In genomic region chr11:95231688-95232328, GRCm38 (mm10) we compare ENCODE assay signal across 8 mouse cellular contexts. TPM values are rescaled to one million over a fixed set of nuclear protein-coding genes. Genes with fewer than 3 reads are reported as not detected.
DNase-seq lines count a peak whose midpoint lies in the region; ATAC-seq and TF ChIP-seq lines count a peak whose summit lies in the region.

No protein-coding gene starts in this region.

- peaks cover 4% of the 10 kb centered on the region; the same call in 1 of the 2 replicates for H3K27me3 ChIP-seq in forebrain, postnatal 0 days (ENCODE audit: insufficient read depth, low read length)
- H3K27me3 ChIP-seq in hindbrain, embryonic 10.5 days (ENCODE audit: insufficient read depth, poor library complexity, severe bottlenecking), result peaks cover 53% of the 10 kb centered on the region

- peak overlapping the region; percentile 28 for H3K4me2 ChIP-seq in forebrain, postnatal 0 days (ENCODE audit: low read depth)

- H3K4me1 ChIP-seq in forebrain, postnatal 0 days (ENCODE audit: insufficient read depth), result no peaks in the 10 kb centered on the region
- H3K4me1 ChIP-seq in hindbrain, embryonic 10.5 days (replicated peaks), result peaks cover 41% of the 10 kb centered on the region

- peak; percentile 78 for ATAC-seq in forebrain, postnatal 0 days

- TF ChIP-seq CTCF in forebrain, postnatal 0 days (IDR thresholded peaks at IDR 0.05; ENCODE audit: low read depth), result peak; percentile 82

- no peaks in the 10 kb centered on the region for H3K9me3 ChIP-seq in forebrain, postnatal 0 days (ENCODE audit: low read length)
- no peaks in the 10 kb centered on the region for H3K9me3 ChIP-seq in hindbrain, embryonic 10.5 days

- DNase-seq in Muller cell, postnatal 12 days (ENCODE audit: inconsistent ontology term), result peak; percentile 62
- DNase-seq in cerebellum, adult 18-20 months, result peak; percentile 53 to 80
- DNase-seq in forebrain, postnatal 0 days, result peak; percentile 75
- DNase-seq in hindbrain, embryonic 10.5 days (ENCODE audit: low spot score), result peak; percentile 85
- DNase-seq in left cerebral cortex, adult 18-20 months (ENCODE audit: low spot score in 2 of 2), result peak; percentile 65 to 86
- peak; percentile 69 to 82 for DNase-seq in lung, postnatal 4 days
- DNase-seq in right cerebral cortex, adult 18-20 months, result peak; percentile 57
- peak; percentile 43 to 64 for DNase-seq in urinary bladder, adult 18-20 months (ENCODE audit: low spot score in 2 of 2)

- H3K9ac ChIP-seq in forebrain, postnatal 0 days, result no peak overlapping the region

- H3K4me3 ChIP-seq in forebrain, postnatal 0 days (ENCODE audit: low read depth, low read length), result no peak overlapping the region
- peak overlapping the region; percentile 30 for H3K4me3 ChIP-seq in hindbrain, embryonic 10.5 days

- H3K27ac ChIP-seq in forebrain, postnatal 0 days (ENCODE audit: low read depth, low read length), result no peak overlapping the region
- peak overlapping the region; percentile 41; the same call in 1 of the 2 replicates for H3K27ac ChIP-seq in hindbrain, embryonic 10.5 days

- 11% methylated on average over 24 of the region's 24 CpGs for WGBS in forebrain, postnatal 0 days
- WGBS in hindbrain, embryonic 10.5 days, result 7% methylated on average over 24 of the region's 24 CpGs

- no peaks in the 10 kb centered on the region for H3K36me3 ChIP-seq in forebrain, postnatal 0 days (ENCODE audit: insufficient read depth)
- no peaks in the 10 kb centered on the region for H3K36me3 ChIP-seq in hindbrain, embryonic 10.5 days

RNA-seq across cellular contexts. Expression of gene Tac4, which starts 29.5 kb away (rescaled TPM):
- not detected in 2 replicates for total RNA-seq in forebrain, postnatal 0 days (2014; rRNA removed)
- polyA plus RNA-seq in forebrain, postnatal 0 days (2015; fragmentation: Nextera tagmentation; extraction: Ambion mirVana), result not detected in 2 replicates
- 0.12 TPM in 1 of 2 replicates, not detected in the other for polyA plus RNA-seq in hindbrain, embryonic 10.5 days (2016; fragmentation: Nextera tagmentation; extraction: Ambion mirVana)
- not detected for total RNA-seq in left cerebral cortex, adult 18-20 months (2021)
